Mouse (Mus musculus): Measurements from ENCODE around the gene Gabbr2. TPM values are rescaled to one million over a fixed set of nuclear protein-coding genes. Genes with fewer than 3 reads are reported as not detected.

Gene Gabbr2
- polyA plus RNA-seq, 1 experiment from 2014 or later, result 0.78 TPM

DNA sequence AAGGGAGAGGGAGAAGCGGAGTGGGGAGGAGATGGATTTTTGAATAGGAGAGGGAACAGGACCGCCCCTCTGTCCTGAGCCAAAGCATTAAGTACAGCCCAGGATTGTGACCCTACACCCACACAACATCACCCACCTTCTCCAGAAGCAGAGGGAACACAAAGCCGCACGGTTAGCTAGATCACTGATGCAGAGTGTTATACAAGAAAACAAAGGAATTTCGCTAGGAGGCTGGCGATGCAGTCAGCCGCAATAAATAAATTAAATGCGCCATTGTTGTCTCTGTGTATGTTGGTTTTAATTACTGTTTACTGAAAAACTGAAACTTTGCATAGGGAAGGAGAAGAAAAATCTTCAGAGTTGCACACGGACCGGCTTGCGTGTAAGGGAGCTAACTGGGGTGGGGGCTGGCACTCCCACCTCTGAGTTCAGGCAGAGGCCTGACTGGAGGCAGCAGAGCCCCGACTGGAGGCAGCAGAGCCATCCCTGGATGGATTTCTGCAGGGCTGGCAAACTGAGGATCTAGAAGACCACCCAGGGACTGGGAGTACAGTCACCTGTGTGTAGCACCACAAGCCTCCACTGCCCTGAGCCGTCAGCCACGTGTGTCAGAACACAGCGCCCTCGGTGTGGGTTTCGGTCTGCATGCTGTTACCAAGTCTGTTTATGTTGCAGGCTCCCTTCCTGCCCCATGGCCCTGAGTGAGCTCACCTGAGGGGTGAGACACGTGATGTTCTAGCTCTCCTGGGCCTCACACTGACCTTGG, 93.9 kb downstream of the Gabbr2 start:
- no peaks in the 10 kb centered on the region for H3K36me3 ChIP-seq (ENCODE audit: control insufficient read depth, insufficient read depth, low read length)
- no peaks in the 10 kb centered on the region for H3K27me3 ChIP-seq (replicated peaks; ENCODE audit: control insufficient read depth, insufficient read depth, low read length)
- no peaks in the 10 kb centered on the region for H3K4me1 ChIP-seq (ENCODE audit: control insufficient read depth, insufficient read depth, low read length)
- DNase-seq (ENCODE audit: low spot score) (no peak), ATAC-seq (ENCODE audit: low read depth) (peak; percentile 41; the same call in 1 of the 2 replicates)
- H3K9me3 ChIP-seq (ENCODE audit: control insufficient read depth, low read length), result no peaks in the 10 kb centered on the region
- WGBS, result 68% methylated on average over 18 of the region's 18 CpGs
- H3K27ac ChIP-seq (replicated peaks; ENCODE audit: low read depth, low read length), result no peak overlapping the region
- H3K4me2 ChIP-seq (ENCODE audit: low read depth, low read length), result no peak overlapping the region
- no peak overlapping the region for H3K4me3 ChIP-seq (ENCODE audit: low read depth, low read length)
- H3K9ac ChIP-seq (ENCODE audit: low read depth, low read length), result no peak overlapping the region

DNA sequence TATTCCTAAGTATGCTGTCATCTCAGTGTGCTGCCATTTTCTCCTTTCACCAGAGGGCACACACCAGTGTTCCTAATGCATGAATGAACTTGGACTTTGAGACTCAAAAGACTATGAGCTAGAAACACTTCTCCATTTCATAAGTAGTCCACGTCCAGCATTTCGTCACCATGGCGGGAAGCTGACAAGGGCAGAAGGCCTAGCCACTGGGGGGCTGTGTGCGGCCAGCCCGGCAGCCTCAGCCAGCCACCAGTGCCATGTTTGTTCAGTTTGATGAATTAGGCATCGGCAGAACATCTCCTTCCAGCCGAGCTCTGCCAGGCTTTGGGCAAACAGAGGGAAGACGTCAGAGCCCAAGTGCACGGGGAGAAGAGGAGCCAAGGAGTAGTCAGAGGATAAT, 97.5 kb downstream of the Gabbr2 start:
- DNase-seq (ENCODE audit: low spot score), result no peak
- Histone ChIP-seq H3K36me3 (ENCODE audit: control insufficient read depth, insufficient read depth, low read length) (no peaks in the 10 kb centered on the region), H3K27me3 (replicated peaks; ENCODE audit: control insufficient read depth, insufficient read depth, low read length) (no peaks in the 10 kb centered on the region), H3K9me3 (ENCODE audit: control insufficient read depth, low read length) (no peaks in the 10 kb centered on the region), H3K4me1 (ENCODE audit: control insufficient read depth, insufficient read depth, low read length) (no peaks in the 10 kb centered on the region), H3K4me3 (ENCODE audit: low read depth, low read length) (no peak overlapping the region), H3K4me2 (ENCODE audit: low read depth, low read length) (no peak overlapping the region), H3K9ac (ENCODE audit: low read depth, low read length) (no peak overlapping the region), H3K27ac (replicated peaks; ENCODE audit: low read depth, low read length) (no peak overlapping the region)
- WGBS, result 87% methylated on average over 9 of the region's 9 CpGs
- ATAC-seq (ENCODE audit: low read depth), result no peak

DNA sequence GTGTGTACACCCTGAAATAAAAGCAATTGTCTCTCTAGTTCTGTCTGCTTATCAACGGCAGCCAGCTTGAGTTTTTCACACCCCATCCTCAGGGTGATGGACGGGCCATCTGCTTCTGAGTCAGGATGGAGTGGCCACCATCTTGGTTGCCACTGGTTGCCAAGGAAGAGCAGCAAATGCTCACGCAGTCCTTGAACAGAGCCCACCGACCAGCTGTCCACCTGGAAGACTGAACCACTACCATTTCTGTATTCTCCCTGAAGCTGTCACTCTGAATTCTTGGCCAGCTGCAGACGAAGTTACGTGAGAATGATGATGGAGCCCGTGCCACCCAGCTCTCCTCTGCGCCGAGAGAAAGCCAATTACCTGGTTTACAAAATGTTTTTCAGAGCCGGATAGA, 102.5 kb downstream of the Gabbr2 start:
- ATAC-seq (ENCODE audit: low read depth) (no peak), DNase-seq (ENCODE audit: low spot score) (no peak)
- H3K4me2 ChIP-seq (ENCODE audit: low read depth, low read length), result no peak overlapping the region
- H3K4me3 ChIP-seq (ENCODE audit: low read depth, low read length), result no peak overlapping the region
- WGBS, result 88% methylated on average over 10 of the region's 10 CpGs
- H3K27ac ChIP-seq (replicated peaks; ENCODE audit: low read depth, low read length), result no peak overlapping the region
- H3K9me3 ChIP-seq (ENCODE audit: control insufficient read depth, low read length), result no peaks in the 10 kb centered on the region
- no peak overlapping the region for H3K9ac ChIP-seq (ENCODE audit: low read depth, low read length)
- no peaks in the 10 kb centered on the region for H3K27me3 ChIP-seq (replicated peaks; ENCODE audit: control insufficient read depth, insufficient read depth, low read length)
- H3K36me3 ChIP-seq (ENCODE audit: control insufficient read depth, insufficient read depth, low read length), result no peaks in the 10 kb centered on the region
- H3K4me1 ChIP-seq (ENCODE audit: control insufficient read depth, insufficient read depth, low read length), result no peaks in the 10 kb centered on the region

DNA sequence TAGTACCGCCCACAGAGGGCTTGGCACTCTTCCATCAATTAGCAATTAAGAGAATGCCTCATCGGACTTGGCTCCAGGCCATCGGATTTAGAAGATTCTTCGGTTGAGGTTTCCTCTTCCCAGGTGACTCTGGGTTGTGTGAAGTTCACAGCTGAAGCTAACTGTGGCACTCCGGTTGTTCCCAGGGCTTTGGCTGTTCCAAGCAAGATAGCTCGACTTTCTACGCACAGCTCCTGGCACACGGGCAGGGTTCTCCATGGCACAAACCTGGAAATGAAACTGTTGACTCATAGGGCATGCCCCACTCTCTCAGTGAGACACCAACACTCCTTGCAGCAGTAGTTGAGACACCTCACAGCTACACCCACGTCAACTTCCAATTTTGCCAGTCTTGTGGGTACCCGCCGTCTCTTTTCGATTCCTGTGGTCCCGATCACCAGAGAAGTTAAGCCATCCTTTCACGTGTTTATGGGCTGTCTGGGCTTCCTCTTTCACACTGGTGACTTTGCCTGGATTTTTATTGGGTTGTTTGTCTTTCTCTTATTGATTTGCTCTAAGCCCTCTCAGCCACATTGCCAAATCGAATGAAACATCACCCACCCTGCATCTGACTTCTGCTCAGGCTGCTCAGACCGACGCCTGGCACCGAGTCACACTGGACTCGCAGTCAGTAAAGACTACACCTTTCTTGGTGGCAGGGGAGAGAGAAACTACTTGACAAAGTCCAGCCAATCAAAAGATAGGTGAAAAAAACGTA, 105.9 kb downstream of the Gabbr2 start:
- Histone ChIP-seq H3K27ac (replicated peaks; ENCODE audit: low read depth, low read length) (no peak overlapping the region), H3K36me3 (ENCODE audit: control insufficient read depth, insufficient read depth, low read length) (no peaks in the 10 kb centered on the region), H3K9me3 (ENCODE audit: control insufficient read depth, low read length) (no peaks in the 10 kb centered on the region), H3K4me1 (ENCODE audit: control insufficient read depth, insufficient read depth, low read length) (peaks cover 8% of the 10 kb centered on the region; the same call in 1 of the 2 replicates), H3K27me3 (replicated peaks; ENCODE audit: control insufficient read depth, insufficient read depth, low read length) (no peaks in the 10 kb centered on the region), H3K9ac (ENCODE audit: low read depth, low read length) (no peak overlapping the region), H3K4me3 (ENCODE audit: low read depth, low read length) (no peak overlapping the region), H3K4me2 (ENCODE audit: low read depth, low read length) (no peak overlapping the region)
- ATAC-seq (ENCODE audit: low read depth) (no peak), DNase-seq (ENCODE audit: low spot score) (no peak)
- 87% methylated on average over 20 of the region's 20 CpGs for WGBS

DNA sequence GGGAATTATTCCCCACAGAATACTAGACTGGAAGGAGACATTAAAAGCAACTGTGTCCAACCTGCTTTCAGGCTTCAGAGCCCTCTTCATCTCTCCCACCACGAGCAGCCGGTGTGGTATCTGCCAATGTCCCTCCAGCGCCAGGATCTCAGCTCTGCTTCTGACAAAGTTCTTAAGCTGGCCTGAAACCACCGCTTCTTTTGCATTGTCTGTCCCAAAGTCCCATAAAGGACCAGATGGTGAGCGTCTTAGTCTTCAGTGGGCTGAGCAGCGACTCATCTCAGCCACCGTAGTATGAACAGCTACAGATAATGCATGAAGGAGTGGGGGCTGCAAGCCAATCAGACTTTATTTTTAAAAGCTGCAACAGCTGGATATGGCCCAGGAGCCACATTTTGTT, 107.5 kb downstream of the Gabbr2 start:
- ATAC-seq (ENCODE audit: low read depth) (no peak), DNase-seq (ENCODE audit: low spot score) (peak; percentile 32)
- Histone ChIP-seq H3K27ac (replicated peaks; ENCODE audit: low read depth, low read length) (no peak overlapping the region), H3K27me3 (replicated peaks; ENCODE audit: control insufficient read depth, insufficient read depth, low read length) (no peaks in the 10 kb centered on the region), H3K4me1 (ENCODE audit: control insufficient read depth, insufficient read depth, low read length) (peaks cover 8% of the 10 kb centered on the region; the same call in 1 of the 2 replicates), H3K4me3 (ENCODE audit: low read depth, low read length) (no peak overlapping the region), H3K9me3 (ENCODE audit: control insufficient read depth, low read length) (no peaks in the 10 kb centered on the region), H3K4me2 (ENCODE audit: low read depth, low read length) (no peak overlapping the region), H3K9ac (ENCODE audit: low read depth, low read length) (no peak overlapping the region), H3K36me3 (ENCODE audit: control insufficient read depth, insufficient read depth, low read length) (no peaks in the 10 kb centered on the region)
- 48% methylated on average over 7 of the region's 7 CpGs for WGBS

DNA sequence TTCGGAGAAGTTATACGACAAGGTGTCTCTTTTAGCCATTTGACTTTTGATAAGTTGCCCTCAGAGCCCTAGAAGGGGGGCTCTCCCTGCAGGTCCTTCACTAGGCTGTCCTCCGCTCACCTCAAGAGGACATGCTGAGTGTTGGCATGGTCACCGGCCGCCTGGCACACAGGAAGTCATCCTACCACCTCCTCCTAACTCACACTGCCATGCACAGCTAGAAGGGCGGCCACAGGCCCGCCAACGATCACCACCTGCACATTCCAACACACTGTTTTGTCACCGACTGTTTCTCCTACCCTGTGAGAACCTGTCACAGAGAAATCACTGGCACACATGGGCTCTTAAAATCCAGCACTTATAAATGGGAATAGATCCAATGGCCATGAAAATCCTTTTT, 108.1 kb downstream of the Gabbr2 start:
- Histone ChIP-seq H3K4me1 (ENCODE audit: control insufficient read depth, insufficient read depth, low read length) (peaks cover 8% of the 10 kb centered on the region; the same call in 1 of the 2 replicates), H3K9ac (ENCODE audit: low read depth, low read length) (no peak overlapping the region), H3K4me2 (ENCODE audit: low read depth, low read length) (no peak overlapping the region), H3K9me3 (ENCODE audit: control insufficient read depth, low read length) (no peaks in the 10 kb centered on the region), H3K4me3 (ENCODE audit: low read depth, low read length) (no peak overlapping the region), H3K27me3 (replicated peaks; ENCODE audit: control insufficient read depth, insufficient read depth, low read length) (no peaks in the 10 kb centered on the region), H3K27ac (replicated peaks; ENCODE audit: low read depth, low read length) (no peak overlapping the region), H3K36me3 (ENCODE audit: control insufficient read depth, insufficient read depth, low read length) (no peaks in the 10 kb centered on the region)
- DNase-seq (ENCODE audit: low spot score), result no peak
- no peak for ATAC-seq (ENCODE audit: low read depth)
- 73% methylated on average over 9 of the region's 9 CpGs for WGBS

- ATAC-seq (ENCODE audit: low read depth) (no peak), DNase-seq (ENCODE audit: low spot score) (no peak)
- H3K27ac ChIP-seq (replicated peaks; ENCODE audit: low read depth, low read length), result no peak overlapping the region
- WGBS, result 36% methylated on average over 10 of the region's 10 CpGs
- H3K9ac ChIP-seq (ENCODE audit: low read depth, low read length), result no peak overlapping the region
- no peak overlapping the region for H3K4me2 ChIP-seq (ENCODE audit: low read depth, low read length)
- H3K9me3 ChIP-seq (ENCODE audit: control insufficient read depth, low read length), result no peaks in the 10 kb centered on the region
- H3K36me3 ChIP-seq (ENCODE audit: control insufficient read depth, insufficient read depth, low read length), result no peaks in the 10 kb centered on the region
- H3K4me1 ChIP-seq (ENCODE audit: control insufficient read depth, insufficient read depth, low read length), result peaks cover 8% of the 10 kb centered on the region; the same call in 1 of the 2 replicates
- no peak overlapping the region for H3K4me3 ChIP-seq (ENCODE audit: low read depth, low read length)
- H3K27me3 ChIP-seq (replicated peaks; ENCODE audit: control insufficient read depth, insufficient read depth, low read length), result no peaks in the 10 kb centered on the region
These were observed 108.6 kb downstream of the Gabbr2 start for GRCm38 (mm10) chr4:46883047-46883446.

- Histone ChIP-seq H3K9me3 (ENCODE audit: control insufficient read depth, low read length) (no peaks in the 10 kb centered on the region), H3K4me3 (ENCODE audit: low read depth, low read length) (no peak overlapping the region), H3K4me2 (ENCODE audit: low read depth, low read length) (no peak overlapping the region), H3K9ac (ENCODE audit: low read depth, low read length) (no peak overlapping the region), H3K36me3 (ENCODE audit: control insufficient read depth, insufficient read depth, low read length) (no peaks in the 10 kb centered on the region), H3K4me1 (ENCODE audit: control insufficient read depth, insufficient read depth, low read length) (peaks cover 8% of the 10 kb centered on the region; the same call in 1 of the 2 replicates), H3K27me3 (replicated peaks; ENCODE audit: control insufficient read depth, insufficient read depth, low read length) (no peaks in the 10 kb centered on the region), H3K27ac (replicated peaks; ENCODE audit: low read depth, low read length) (no peak overlapping the region)
- WGBS, result 25% methylated on average over 4 of the region's 4 CpGs
- DNase-seq (ENCODE audit: low spot score) (no peak), ATAC-seq (ENCODE audit: low read depth) (no peak)
These were observed 110.4 kb downstream of the Gabbr2 start for GRCm38 (mm10) chr4:46881271-46881670.
